Mouse (Mus musculus) liver, embryonic 14.5 days (tissue): ENCODE results near the gene Prickle1. TPM values are rescaled to one million over a fixed set of nuclear protein-coding genes. Genes with fewer than 3 reads are reported as not detected.

Experiments used
- ATAC-seq: fragments of 200-750 bp; cut with Nextera tagmentation; 2 replicates; pipeline ENCODE4 v1.8.0; 2017; ENCODE audit warnings: moderate number of reproducible peaks, mild to moderate bottlenecking, moderate library complexity; ENCODE audit not compliant: insufficient read depth
- DNase-seq, 3 experiments: peaks; one replicate each; pipeline ENCODE4 v3.0.0-alpha.2; 2012 to 2013; ENCODE audit warnings: low read depth in 3 of 3, low spot score in 3 of 3
- H3K27ac ChIP-seq: fragments of 300-500 bp; sonication (generic); 2 replicates; pipeline ENCODE4 v1.5.1; 2014; ENCODE audit warnings: moderate library complexity, mild to moderate bottlenecking, control low read depth, inconsistent platforms
- H3K27me3 ChIP-seq: fragments of 300-500 bp; sonication (generic); 2 replicates; pipeline ENCODE4 v1.6.1; 2014; ENCODE audit warnings: mild to moderate bottlenecking, low read length, moderate library complexity; ENCODE audit not compliant: control insufficient read depth, insufficient read depth
- H3K36me3 ChIP-seq: fragments of 300-500 bp; sonication (generic); replicated peaks from 2 replicates; pipeline ENCODE4 v1.6.1; 2014; ENCODE audit warnings: low read depth; ENCODE audit not compliant: control insufficient read depth, insufficient read depth
- H3K4me1 ChIP-seq, 2 experiments: fragments of 200-500 bp in 1 of 2; fragments of 300-500 bp in 1 of 2; sonication (generic) in 1 of 2; replicated peaks; 2 replicates each; pipeline ENCODE4 v1.6.1; 2012 to 2014; ENCODE audit warnings: antibody characterized with exemption in 1 of 2, inconsistent platforms in 1 of 2, low read length in 1 of 2; ENCODE audit not compliant: control insufficient read depth in 2 of 2, insufficient read depth in 2 of 2
- H3K4me2 ChIP-seq: fragments of 300-500 bp; sonication (generic); 2 replicates; pipeline ENCODE4 v1.6.1; 2014; ENCODE audit warnings: low read depth, mild to moderate bottlenecking, control low read depth, moderate library complexity
- H3K4me3 ChIP-seq, 2 experiments: fragments of 200-500 bp in 1 of 2; fragments of 300-500 bp in 1 of 2; sonication (generic) in 1 of 2; 2 replicates each; pipeline ENCODE4 v1.5.1; 2012 to 2014; ENCODE audit warnings: low read depth in 2 of 2, low read length in 2 of 2, mild to moderate bottlenecking in 2 of 2, control low read depth in 1 of 2, inconsistent platforms in 1 of 2, moderate library complexity in 1 of 2; ENCODE audit not compliant: insufficient read depth in 1 of 2
- H3K9ac ChIP-seq: fragments of 300-500 bp; sonication (generic); replicated peaks from 2 replicates; pipeline ENCODE4 v1.6.1; 2014; ENCODE audit warnings: mild to moderate bottlenecking, control low read depth, moderate library complexity
- H3K9me3 ChIP-seq: fragments of 300-500 bp; sonication (generic); 2 replicates; pipeline ENCODE4 v1.6.1; 2016; ENCODE audit warnings: low read length, mixed read lengths; ENCODE audit not compliant: control insufficient read depth
- CTCF ChIP-seq: IDR thresholded peaks from 2 replicates; pipeline ENCODE4 v1.5.1; 2016; ENCODE audit warnings: antibody characterized with exemption, low read depth, control low read depth
- EP300 ChIP-seq: IDR thresholded peaks from 2 replicates; pipeline ENCODE4 v1.6.1; 2016; ENCODE audit warnings: antibody characterized with exemption, low read depth
- WGBS: fragments of 180-500 bp; shearing (Covaris S2); extraction: QIAGEN DNeasy Blood & Tissue Kit; methylation state at CpG from one replicate; pipeline ENCODE4 v1.1.7; 2014; ENCODE audit not compliant: insufficient replicate concordance; 5-methylcytosine and 5-hydroxymethylcytosine counted together
- polyA plus RNA-seq, 2 experiments: library from polyadenylated mRNA; depleted of rRNA in 1 of 2; stranded (reverse) in 1 of 2; unstranded in 1 of 2; fragments of >200 nt; fragmentation: Nextera tagmentation in 1 of 2; extraction: Ambion mirVana in 1 of 2; gene quantifications; 2 replicates each; pipeline versions ENCODE4 v1.2.1 to v1.2.3; 2012 to 2014

Prickle1 gene
- polyA plus RNA-seq, 2 experiments: 1.5 to 3.2 TPM

GRCm38 (mm10) chr15:93461066-93461465, 134.6 kb downstream of the Prickle1 start:
- Histone ChIP-seq H3K27ac (no peak overlapping the region), H3K36me3 (peaks cover 5% of the 10 kb centered on the region), H3K9me3 (no peaks in the 10 kb centered on the region), H3K27me3 (no peaks in the 10 kb centered on the region), H3K4me3 (no peak overlapping the region), H3K4me2 (no peak overlapping the region), H3K4me1 (no peaks in the 10 kb centered on the region), H3K9ac (no peak overlapping the region)
- no peak for ATAC-seq
- TF ChIP-seq EP300: no peak
- no peak for TF ChIP-seq CTCF
- no peak for DNase-seq
- WGBS: 89% methylated on average over 23 of the region's 23 CpGs

GRCm38 (mm10) chr15:93459422-93459821, 136.3 kb downstream of the Prickle1 start:
- H3K4me1 ChIP-seq: no peaks in the 10 kb centered on the region
- no peak for ATAC-seq
- TF ChIP-seq EP300 (no peak), CTCF (no peak)
- no peak overlapping the region for H3K27ac ChIP-seq
- no peak overlapping the region for H3K9ac ChIP-seq
- H3K9me3 ChIP-seq: no peaks in the 10 kb centered on the region
- no peak for DNase-seq
- WGBS: 71% methylated on average over 5 of the region's 5 CpGs
- no peaks in the 10 kb centered on the region for H3K27me3 ChIP-seq
- peaks cover 5% of the 10 kb centered on the region for H3K36me3 ChIP-seq
- no peak overlapping the region for H3K4me2 ChIP-seq
- H3K4me3 ChIP-seq: no peak overlapping the region

- Histone ChIP-seq H3K27ac (no peak overlapping the region), H3K36me3 (peaks cover 5% of the 10 kb centered on the region), H3K4me1 (no peaks in the 10 kb centered on the region), H3K4me2 (no peak overlapping the region), H3K9me3 (no peaks in the 10 kb centered on the region), H3K9ac (no peak overlapping the region), H3K27me3 (no peaks in the 10 kb centered on the region), H3K4me3 (no peak overlapping the region)
- TF ChIP-seq CTCF: no peak
- no peak for TF ChIP-seq EP300
- DNase-seq (no peak), ATAC-seq (no peak)
Observed at GRCm38 (mm10) chr15:93456005-93456404, 139.7 kb downstream of the Prickle1 start.

GRCm38 (mm10) chr15:93453296-93453695, 142.4 kb downstream of the Prickle1 start:
- TF ChIP-seq CTCF: no peak
- TF ChIP-seq EP300: no peak
- no peak overlapping the region for H3K4me2 ChIP-seq
- no peaks in the 10 kb centered on the region for H3K4me1 ChIP-seq
- H3K4me3 ChIP-seq: no peak overlapping the region
- H3K27ac ChIP-seq: no peak overlapping the region
- 66% methylated on average over 1 of the region's 1 CpGs for WGBS
- H3K27me3 ChIP-seq: no peaks in the 10 kb centered on the region
- ATAC-seq (no peak), DNase-seq (no peak)
- no peaks in the 10 kb centered on the region for H3K9me3 ChIP-seq
- H3K9ac ChIP-seq: no peak overlapping the region
- peaks cover 5% of the 10 kb centered on the region for H3K36me3 ChIP-seq

Other genes starting within 250 kb of the Prickle1 start
- gene Zcrb1, start 197.6 kb downstream of the Prickle1 start, polyA plus RNA-seq (2012; rRNA removed): 21.5 and 44.0 TPM in 2 replicates
- 64.0 and 65.4 TPM in 2 replicates for gene Zcrb1, start 197.6 kb downstream of the Prickle1 start, polyA plus RNA-seq (2014; fragmentation: Nextera tagmentation; extraction: Ambion mirVana)
- 8.2 and 9.6 TPM in 2 replicates for gene Pphln1, start 197.5 kb downstream of the Prickle1 start, polyA plus RNA-seq (2012; rRNA removed)
- 9.7 and 10.1 TPM in 2 replicates for gene Pphln1, start 197.5 kb downstream of the Prickle1 start, polyA plus RNA-seq (2014; fragmentation: Nextera tagmentation; extraction: Ambion mirVana)